Mouse (Mus musculus) neural tube, embryonic 15.5 days (tissue): ENCODE results near the gene Tmem132d. TPM values are rescaled to one million over a fixed set of nuclear protein-coding genes. Genes with fewer than 3 reads are reported as not detected.
"Not testable (repeated sequence)": the region's sequence is repeated elsewhere in the genome, so short reads cannot be mapped to it uniquely, and the experiment has no call there.

ENCODE experiments used
- ATAC-seq: fragments of 200-750 bp; cut with Nextera tagmentation; 2 replicates; pipeline ENCODE4 v1.8.0; 2017; ENCODE audit warnings: mild to moderate bottlenecking, moderate TSS enrichment, moderate library complexity; ENCODE audit not compliant: low FRiP score
- H3K27ac ChIP-seq: fragments of 300-500 bp; sonication (generic); replicated peaks from 2 replicates; pipeline ENCODE4 v1.5.1; 2015; ENCODE audit warnings: mild to moderate bottlenecking, inconsistent platforms
- H3K27me3 ChIP-seq: fragments of 300-500 bp; sonication (generic); replicated peaks from 2 replicates; pipeline ENCODE4 v1.6.1; 2015; ENCODE audit warnings: inconsistent platforms
- H3K36me3 ChIP-seq: fragments of 300-500 bp; sonication (generic); 2 replicates; pipeline ENCODE4 v1.6.1; 2015; ENCODE audit warnings: inconsistent platforms
- H3K4me1 ChIP-seq: fragments of 300-500 bp; sonication (generic); 2 replicates; pipeline ENCODE4 v1.6.1; 2015; ENCODE audit warnings: inconsistent platforms
- H3K4me2 ChIP-seq: fragments of 300-500 bp; sonication (generic); 2 replicates; pipeline ENCODE4 v1.6.1; 2015; ENCODE audit warnings: inconsistent platforms, mild to moderate bottlenecking, moderate library complexity
- H3K4me3 ChIP-seq: fragments of 300-500 bp; sonication (generic); replicated peaks from 2 replicates; pipeline ENCODE4 v1.5.1; 2015; ENCODE audit warnings: mild to moderate bottlenecking, inconsistent platforms
- H3K9ac ChIP-seq: fragments of 300-500 bp; sonication (generic); replicated peaks from 2 replicates; pipeline ENCODE4 v1.6.1; 2015; ENCODE audit warnings: mild to moderate bottlenecking, inconsistent platforms
- H3K9me3 ChIP-seq: fragments of 300-500 bp; sonication (generic); replicated peaks from 2 replicates; pipeline ENCODE4 v1.6.1; 2016; ENCODE audit warnings: inconsistent platforms
- WGBS: fragments of 180-500 bp; shearing (Covaris S2); methylation state at CpG from one replicate; pipeline ENCODE4 v1.1.7; 2015; ENCODE audit warnings: mixed read lengths; 5-methylcytosine and 5-hydroxymethylcytosine counted together
- polyA plus RNA-seq: library from polyadenylated mRNA; unstranded; fragments of >200 nt; fragmentation: Nextera tagmentation; extraction: Ambion mirVana; gene quantifications from 2 replicates; pipeline ENCODE4 v1.2.1, GENCODE M21; 2015

Tmem132d gene
- polyA plus RNA-seq, 1 experiment from 2014 or later, result 3.1 TPM

GRCm38 (mm10) chr5:127956511-127957097 lies 476.3 kb downstream of the Tmem132d start:
- H3K27me3 ChIP-seq, result no peaks in the 10 kb centered on the region
- no peak for ATAC-seq
- no peak overlapping the region for H3K4me2 ChIP-seq
- H3K9ac ChIP-seq, result no peak overlapping the region
- WGBS, result 69% methylated on average over 17 of the region's 17 CpGs
- no peaks in the 10 kb centered on the region for H3K9me3 ChIP-seq
- no peaks in the 10 kb centered on the region for H3K36me3 ChIP-seq
- H3K4me3 ChIP-seq, result no peak overlapping the region
- H3K4me1 ChIP-seq, result no peaks in the 10 kb centered on the region
- no peak overlapping the region for H3K27ac ChIP-seq

- Histone ChIP-seq H3K27ac (no peak overlapping the region), H3K4me1 (no peaks in the 10 kb centered on the region), H3K9me3 (no peaks in the 10 kb centered on the region), H3K27me3 (no peaks in the 10 kb centered on the region), H3K36me3 (no peaks in the 10 kb centered on the region), H3K4me3 (no peak overlapping the region), H3K4me2 (no peak overlapping the region), H3K9ac (no peak overlapping the region)
- 77% methylated on average over 16 of the region's 16 CpGs for WGBS
- no peak for ATAC-seq
These were observed 478.6 kb downstream of the Tmem132d start for GRCm38 (mm10) chr5:127954231-127954790.

- WGBS, result 83% methylated on average over 6 of the region's 6 CpGs
- H3K9me3 ChIP-seq, result no peaks in the 10 kb centered on the region
- no peaks in the 10 kb centered on the region for H3K4me1 ChIP-seq
- no peaks in the 10 kb centered on the region for H3K27me3 ChIP-seq
- no peak overlapping the region for H3K9ac ChIP-seq
- no peak for ATAC-seq
- no peak overlapping the region for H3K4me2 ChIP-seq
- no peak overlapping the region for H3K4me3 ChIP-seq
- H3K36me3 ChIP-seq, result no peaks in the 10 kb centered on the region
- no peak overlapping the region for H3K27ac ChIP-seq
These were observed 480.1 kb downstream of the Tmem132d start for GRCm38 (mm10) chr5:127952800-127953199.

GRCm38 (mm10) chr5:127950574-127950973 lies 482.3 kb downstream of the Tmem132d start:
- Histone ChIP-seq H3K27ac (no peak overlapping the region), H3K4me3 (no peak overlapping the region), H3K27me3 (no peaks in the 10 kb centered on the region), H3K36me3 (no peaks in the 10 kb centered on the region), H3K4me2 (no peak overlapping the region), H3K9me3 (no peaks in the 10 kb centered on the region), H3K4me1 (no peaks in the 10 kb centered on the region), H3K9ac (no peak overlapping the region)
- ATAC-seq, result no peak
- WGBS, result 64% methylated on average over 4 of the region's 4 CpGs

GRCm38 (mm10) chr5:127947275-127947674 lies 485.6 kb downstream of the Tmem132d start:
- Histone ChIP-seq H3K9ac (no peak overlapping the region), H3K4me1 (no peaks in the 10 kb centered on the region), H3K27ac (no peak overlapping the region), H3K36me3 (no peaks in the 10 kb centered on the region), H3K9me3 (no peaks in the 10 kb centered on the region), H3K4me3 (no peak overlapping the region), H3K4me2 (no peak overlapping the region), H3K27me3 (no peaks in the 10 kb centered on the region)
- no peak for ATAC-seq
- 30% methylated on average over 8 of the region's 8 CpGs for WGBS

GRCm38 (mm10) chr5:127942171-127942570 lies 490.7 kb downstream of the Tmem132d start:
- H3K9me3 ChIP-seq, ATAC-seq, H3K4me2 ChIP-seq, H3K27ac ChIP-seq, H3K36me3 ChIP-seq, H3K9ac ChIP-seq, H3K4me1 ChIP-seq, H3K4me3 ChIP-seq, H3K27me3 ChIP-seq: not testable (repeated sequence)
- 89% methylated on average over 3 of the region's 3 CpGs for WGBS

GRCm38 (mm10) chr5:127937914-127938313 lies 495.0 kb downstream of the Tmem132d start:
- Histone ChIP-seq H3K9me3 (no peaks in the 10 kb centered on the region), H3K27ac (no peak overlapping the region), H3K36me3 (no peaks in the 10 kb centered on the region), H3K4me2 (no peak overlapping the region), H3K27me3 (no peaks in the 10 kb centered on the region), H3K9ac (no peak overlapping the region), H3K4me1 (no peaks in the 10 kb centered on the region), H3K4me3 (no peak overlapping the region)
- 76% methylated on average over 3 of the region's 3 CpGs for WGBS
- ATAC-seq, result no peak

GRCm38 (mm10) chr5:127929687-127930086 lies 503.2 kb downstream of the Tmem132d start:
- 49% methylated on average over 14 of the region's 14 CpGs for WGBS
- Histone ChIP-seq H3K27ac (no peak overlapping the region), H3K9me3 (no peaks in the 10 kb centered on the region), H3K27me3 (no peaks in the 10 kb centered on the region; the same call in 1 of the 2 replicates), H3K4me2 (no peak overlapping the region), H3K4me1 (no peaks in the 10 kb centered on the region), H3K36me3 (no peaks in the 10 kb centered on the region), H3K9ac (no peak overlapping the region), H3K4me3 (no peak overlapping the region)
- no peak for ATAC-seq

GRCm38 (mm10) chr5:127926686-127927085 lies 506.2 kb downstream of the Tmem132d start:
- no peak overlapping the region for H3K9ac ChIP-seq
- H3K4me3 ChIP-seq, result no peak overlapping the region
- H3K4me1 ChIP-seq, result peaks cover 7% of the 10 kb centered on the region; the same call in 1 of the 2 replicates
- ATAC-seq, result no peak
- H3K9me3 ChIP-seq, result no peaks in the 10 kb centered on the region
- H3K36me3 ChIP-seq, result no peaks in the 10 kb centered on the region
- no peaks in the 10 kb centered on the region; the same call in 1 of the 2 replicates for H3K27me3 ChIP-seq
- WGBS, result 76% methylated on average over 2 of the region's 2 CpGs
- no peak overlapping the region for H3K27ac ChIP-seq
- no peak overlapping the region for H3K4me2 ChIP-seq

GRCm38 (mm10) chr5:127924106-127924505 lies 508.8 kb downstream of the Tmem132d start:
- 12% methylated on average over 3 of the region's 3 CpGs for WGBS
- Histone ChIP-seq H3K9me3 (no peaks in the 10 kb centered on the region), H3K4me2 (no peak overlapping the region), H3K36me3 (no peaks in the 10 kb centered on the region), H3K27ac (no peak overlapping the region), H3K4me1 (peaks cover 7% of the 10 kb centered on the region; the same call in 1 of the 2 replicates), H3K9ac (no peak overlapping the region), H3K27me3 (peaks cover 10% of the 10 kb centered on the region; the same call in 1 of the 2 replicates), H3K4me3 (no peak overlapping the region)
- no peak for ATAC-seq

GRCm38 (mm10) chr5:127919171-127919570 lies 513.7 kb downstream of the Tmem132d start:
- H3K9me3 ChIP-seq, result no peaks in the 10 kb centered on the region
- ATAC-seq, result no peak

GRCm38 (mm10) chr5:127918376-127918775 lies 514.5 kb downstream of the Tmem132d start:
- 88% methylated on average over 3 of the region's 3 CpGs for WGBS
- Histone ChIP-seq H3K4me1 (no peaks in the 10 kb centered on the region; the same call in 1 of the 2 replicates), H3K9me3 (no peaks in the 10 kb centered on the region), H3K4me2 (no peak overlapping the region), H3K36me3 (no peaks in the 10 kb centered on the region), H3K27ac (no peak overlapping the region), H3K27me3 (0 out of 2 replicates have a peak, but pooled peaks cover 10% of the 10 kb centered on the region), H3K4me3 (no peak overlapping the region), H3K9ac (no peak overlapping the region)
- ATAC-seq, result no peak

More at GRCm38 (mm10) chr5:127919171-127919570, 513.7 kb downstream of the Tmem132d start:
- H3K4me2 ChIP-seq, result no peak overlapping the region
- no peak overlapping the region for H3K9ac ChIP-seq
- H3K4me3 ChIP-seq, result no peak overlapping the region
- no peaks in the 10 kb centered on the region for H3K36me3 ChIP-seq
- peaks cover 5% of the 10 kb centered on the region; the same call in 1 of the 2 replicates for H3K4me1 ChIP-seq
- 0 out of 2 replicates have a peak, but pooled peaks cover 10% of the 10 kb centered on the region for H3K27me3 ChIP-seq
- WGBS, result 33% methylated on average over 1 of the region's 1 CpGs
- H3K27ac ChIP-seq, result no peak overlapping the region
